Mouse (Mus musculus): ENCODE data around the gene Gm20721. TPM values are rescaled to one million over a fixed set of nuclear protein-coding genes. Genes with fewer than 3 reads are reported as not detected.
A peak's percentile ranks its signal among the peaks of the same experiment; 100 is the strongest.

The Gm20721 gene
- total and polyA plus RNA-seq, 3 experiments: 55.7 to 363 TPM; not detected in 1

DNA sequence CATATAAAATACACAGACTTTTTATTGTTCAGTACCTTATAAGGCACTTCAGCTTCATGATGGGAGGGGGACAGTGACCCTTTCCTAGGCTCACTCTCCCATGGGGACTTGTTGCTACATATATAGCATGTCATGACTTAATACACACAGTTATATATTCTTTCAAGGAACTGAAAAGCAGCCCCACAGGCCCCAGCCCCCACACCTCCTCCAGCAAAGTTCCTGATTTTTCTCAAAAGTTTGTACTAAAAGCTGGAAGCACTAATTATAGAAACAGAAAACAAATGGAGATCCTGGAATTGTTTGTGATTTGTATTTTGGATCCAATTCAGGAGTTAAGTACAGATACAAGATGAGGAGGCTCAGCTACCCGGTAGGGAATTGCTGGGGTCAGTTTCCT lies 2.9 kb downstream of the Gm20721 start:
- dilution Hi-C loops (cut with MboI; ENCODE audit: extremely low pct_ligation_motif_present, extremely low pct_unique_long_range_greater_than_20kb, low sequenced_read_pairs) (no loop called here), in situ Hi-C loops (cut with MboI; ENCODE audit: low pct_ligation_motif_present, low pct_unique_long_range_greater_than_20kb, low sequenced_read_pairs) (no loop called here)
- no peak for DNase-seq (ENCODE audit: extremely low read depth)
- Histone ChIP-seq H3K4me3 (replicated peaks in 1 of 3; ENCODE audit: low read depth in 2 of 3, low read length in 2 of 3, poor library complexity in 1 of 3) (no peak overlapping the region), H3K79me2 (replicated peaks; ENCODE audit: control insufficient read depth, extremely low read depth, insufficient read depth, poor library complexity, severe bottlenecking) (peaks cover 58% of the 10 kb centered on the region), H3K9me3 (replicated peaks; ENCODE audit: low read length) (no peaks in the 10 kb centered on the region), H3K4me1 (ENCODE audit: control insufficient read depth in 1 of 2, insufficient read depth in 2 of 2) (peaks cover 20 to 69% of the 10 kb centered on the region in 2 experiments), H3K4me2 (ENCODE audit: insufficient read depth, low read depth, poor library complexity, severe bottlenecking) (peak overlapping the region; percentile 44), H3K27me3 (replicated peaks) (no peaks in the 10 kb centered on the region), H3K27ac (ENCODE audit: insufficient read depth, low read depth) (peak overlapping the region; percentile 88), H3K9ac (ENCODE audit: insufficient read depth, low read depth) (peak overlapping the region; percentile 61; the same call in 1 of the 2 replicates), H3K36me3 (replicated peaks in 1 of 2; ENCODE audit: control insufficient read depth in 1 of 2, insufficient read depth in 1 of 2, low read length in 1 of 2) (peaks cover 48 to 76% of the 10 kb centered on the region in 2 experiments)
- TF ChIP-seq TBP (conservative IDR thresholded peaks at IDR 0.05; ENCODE audit: low read depth, low read length) (0 out of 2 replicates have a peak, but pooled peaks have one; percentile 21), SIN3A (IDR thresholded peaks at IDR 0.05; ENCODE audit: low read length) (no peak), ZKSCAN1 (IDR thresholded peaks at IDR 0.05; ENCODE audit: borderline replicate concordance, low read depth, low read length) (no peak), CHD1 (IDR thresholded peaks at IDR 0.05; ENCODE audit: low read depth, low read length) (peak; percentile 53; the same call in 1 of the 2 replicates), MXI1 (IDR thresholded peaks at IDR 0.05; ENCODE audit: low read depth, low read length) (no peak)

DNA sequence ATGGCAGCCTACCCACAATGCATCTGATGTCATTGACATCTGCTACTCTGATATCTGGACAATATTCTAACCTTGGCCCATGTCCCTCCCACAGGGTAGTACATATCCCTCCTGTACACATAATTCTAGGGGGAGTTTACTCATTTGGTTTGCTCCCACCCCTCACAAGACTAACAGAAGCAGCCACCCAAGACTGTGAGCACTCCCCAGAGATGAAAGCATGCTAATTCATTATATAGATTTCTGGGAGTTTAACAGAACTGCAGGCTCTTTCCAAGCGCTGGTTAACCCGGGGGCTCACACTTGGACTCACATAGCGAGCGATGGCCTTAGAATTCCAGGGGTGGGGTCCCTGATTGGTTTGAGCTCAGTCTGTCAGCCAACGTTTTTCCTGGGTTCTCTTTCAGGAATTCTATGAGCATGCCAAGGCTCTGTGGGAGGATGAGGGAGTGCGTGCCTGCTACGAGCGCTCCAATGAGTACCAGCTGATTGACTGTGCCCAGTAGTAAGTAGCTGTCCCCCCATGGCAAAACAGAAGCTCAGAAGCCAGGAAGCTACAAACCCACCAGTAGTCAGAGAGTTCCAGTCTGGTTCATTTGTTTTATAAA lies 3.6 kb downstream of the Gm20721 start:
- in situ Hi-C loops (cut with MboI; ENCODE audit: low pct_ligation_motif_present, low pct_unique_long_range_greater_than_20kb, low sequenced_read_pairs) (no loop called here), dilution Hi-C loops (cut with MboI; ENCODE audit: extremely low pct_ligation_motif_present, extremely low pct_unique_long_range_greater_than_20kb, low sequenced_read_pairs) (no loop called here)
- peaks cover 48 to 82% of the 10 kb centered on the region in 2 experiments for H3K36me3 ChIP-seq (replicated peaks in 1 of 2; ENCODE audit: control insufficient read depth in 1 of 2, insufficient read depth in 1 of 2, low read length in 1 of 2)

DNA sequence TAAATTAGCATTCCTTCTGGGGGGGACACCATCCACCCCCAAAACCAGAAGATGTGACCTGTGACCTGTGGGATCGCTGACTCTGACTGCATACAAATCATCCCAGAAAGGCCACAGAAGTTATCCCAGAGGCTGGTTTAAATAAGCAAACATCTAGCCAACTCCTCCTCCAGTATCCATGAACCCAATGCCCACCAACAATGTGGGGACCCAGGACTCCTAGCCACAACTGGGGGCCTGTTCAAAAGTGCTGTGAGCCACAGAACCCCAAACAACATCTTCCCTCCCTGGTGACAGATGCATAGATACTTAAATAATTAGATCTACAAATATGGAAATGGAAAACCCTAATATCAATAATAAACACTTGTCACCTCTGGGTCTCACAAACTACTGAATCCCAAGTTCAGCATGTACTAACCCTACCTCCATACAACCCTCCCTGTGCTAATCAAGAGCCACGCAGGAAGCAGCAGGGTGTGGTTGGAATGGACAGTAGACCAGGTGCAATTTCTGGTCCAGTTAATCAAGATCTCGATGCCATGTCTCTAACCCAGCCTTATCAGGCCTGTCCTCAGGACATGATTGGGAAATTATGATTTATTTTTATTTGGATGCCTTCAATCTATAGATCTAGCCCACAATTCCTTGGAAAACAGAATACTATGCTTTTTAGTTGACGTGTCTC lies 5.5 kb downstream of the Gm20721 start:
- H3K27ac ChIP-seq (ENCODE audit: insufficient read depth, low read depth): no peak overlapping the region
- dilution Hi-C loops (cut with MboI; ENCODE audit: extremely low pct_ligation_motif_present, extremely low pct_unique_long_range_greater_than_20kb, low sequenced_read_pairs): no loop called here
- TF ChIP-seq EP300 (IDR thresholded peaks at IDR 0.05; ENCODE audit: low read length) (no peak), TCF12 (IDR thresholded peaks at IDR 0.05; ENCODE audit: low read depth, low read length) (no peak), CTCF (conservative IDR thresholded peaks at IDR 0.05 in 1 of 2, IDR thresholded peaks at IDR 0.05 in 1 of 2; ENCODE audit: low read depth in 2 of 2, low read length in 2 of 2) (no peak), USF1 (IDR thresholded peaks at IDR 0.05; ENCODE audit: low read depth, low read length) (no peak), IRF4 (IDR thresholded peaks at IDR 0.05; ENCODE audit: low read depth, low read length) (no peak), MXI1 (IDR thresholded peaks at IDR 0.05; ENCODE audit: low read depth, low read length) (no peak), USF2 (conservative IDR thresholded peaks at IDR 0.05; ENCODE audit: low read depth, low read length) (no peak)
- peaks cover 82% of the 10 kb centered on the region for H3K79me2 ChIP-seq (replicated peaks; ENCODE audit: control insufficient read depth, extremely low read depth, insufficient read depth, poor library complexity, severe bottlenecking)
- in situ Hi-C loops (cut with MboI; ENCODE audit: low pct_ligation_motif_present, low pct_unique_long_range_greater_than_20kb, low sequenced_read_pairs): no loop called here
- no peak overlapping the region for H3K4me2 ChIP-seq (ENCODE audit: insufficient read depth, low read depth, poor library complexity, severe bottlenecking)
- H3K4me3 ChIP-seq (replicated peaks in 1 of 3; ENCODE audit: low read depth in 2 of 3, low read length in 2 of 3, poor library complexity in 1 of 3): no peak overlapping the region
- peaks cover 46 to 86% of the 10 kb centered on the region in 2 experiments for H3K36me3 ChIP-seq (replicated peaks in 1 of 2; ENCODE audit: control insufficient read depth in 1 of 2, insufficient read depth in 1 of 2, low read length in 1 of 2)
- H3K27me3 ChIP-seq (replicated peaks): no peaks in the 10 kb centered on the region
- H3K9me3 ChIP-seq (replicated peaks; ENCODE audit: low read length): no peaks in the 10 kb centered on the region
- H3K4me1 ChIP-seq (ENCODE audit: control insufficient read depth in 1 of 2, insufficient read depth in 2 of 2): peaks cover 23 to 90% of the 10 kb centered on the region in 2 experiments
- no peak overlapping the region for H3K9ac ChIP-seq (ENCODE audit: insufficient read depth, low read depth)
- DNase-seq (ENCODE audit: extremely low read depth): no peak

More for the DNA sequence above, 3.6 kb downstream of the Gm20721 start:
- H3K27ac ChIP-seq (ENCODE audit: insufficient read depth, low read depth): peak overlapping the region; percentile 88
- H3K9me3 ChIP-seq (replicated peaks; ENCODE audit: low read length): no peaks in the 10 kb centered on the region
- 0 out of 2 replicates have a peak overlapping the region, but pooled peaks have one; percentile 61 for H3K9ac ChIP-seq (ENCODE audit: insufficient read depth, low read depth)
- H3K4me3 ChIP-seq (replicated peaks in 1 of 3; ENCODE audit: low read depth in 2 of 3, low read length in 2 of 3, poor library complexity in 1 of 3): no peak overlapping the region
- H3K4me1 ChIP-seq (ENCODE audit: control insufficient read depth in 1 of 2, insufficient read depth in 2 of 2): peaks cover 20 to 73% of the 10 kb centered on the region in 2 experiments
- no peak for TF ChIP-seq ZC3H11A (IDR thresholded peaks at IDR 0.05; ENCODE audit: low read depth, low read length)
- no peak for TF ChIP-seq ZKSCAN1 (IDR thresholded peaks at IDR 0.05; ENCODE audit: borderline replicate concordance, low read depth, low read length)
- no peak for TF ChIP-seq RAD21 (IDR thresholded peaks at IDR 0.05; ENCODE audit: low read depth, low read length)
- TF ChIP-seq TCF12 (IDR thresholded peaks at IDR 0.05; ENCODE audit: low read depth, low read length): no peak
- no peak for TF ChIP-seq POLR2A (IDR thresholded peaks at IDR 0.05; ENCODE audit: low read depth, low read length)
- TF ChIP-seq BHLHE40 (IDR thresholded peaks at IDR 0.05; ENCODE audit: low read depth, low read length): no peak
- no peak for TF ChIP-seq MEF2A (IDR thresholded peaks at IDR 0.05; ENCODE audit: borderline replicate concordance, low read depth, low read length)
- TF ChIP-seq ELF1 (IDR thresholded peaks at IDR 0.05; ENCODE audit: low read depth, low read length): no peak
- no peak for TF ChIP-seq USF2 (conservative IDR thresholded peaks at IDR 0.05; ENCODE audit: low read depth, low read length)
- no peak for TF ChIP-seq E2F4 (IDR thresholded peaks at IDR 0.05; ENCODE audit: insufficient replicate concordance, low read depth, low read length)
- TF ChIP-seq NRF1 (IDR thresholded peaks at IDR 0.05; ENCODE audit: low read depth, low read length): no peak
- TF ChIP-seq CHD2 (IDR thresholded peaks at IDR 0.05; ENCODE audit: low read length): no peak
- H3K4me2 ChIP-seq (ENCODE audit: insufficient read depth, low read depth, poor library complexity, severe bottlenecking): peak overlapping the region; percentile 44
- no peak for DNase-seq (ENCODE audit: extremely low read depth)
- H3K27me3 ChIP-seq (replicated peaks): no peaks in the 10 kb centered on the region
- peaks cover 64% of the 10 kb centered on the region for H3K79me2 ChIP-seq (replicated peaks; ENCODE audit: control insufficient read depth, extremely low read depth, insufficient read depth, poor library complexity, severe bottlenecking)
